In the genomic region with DNA sequence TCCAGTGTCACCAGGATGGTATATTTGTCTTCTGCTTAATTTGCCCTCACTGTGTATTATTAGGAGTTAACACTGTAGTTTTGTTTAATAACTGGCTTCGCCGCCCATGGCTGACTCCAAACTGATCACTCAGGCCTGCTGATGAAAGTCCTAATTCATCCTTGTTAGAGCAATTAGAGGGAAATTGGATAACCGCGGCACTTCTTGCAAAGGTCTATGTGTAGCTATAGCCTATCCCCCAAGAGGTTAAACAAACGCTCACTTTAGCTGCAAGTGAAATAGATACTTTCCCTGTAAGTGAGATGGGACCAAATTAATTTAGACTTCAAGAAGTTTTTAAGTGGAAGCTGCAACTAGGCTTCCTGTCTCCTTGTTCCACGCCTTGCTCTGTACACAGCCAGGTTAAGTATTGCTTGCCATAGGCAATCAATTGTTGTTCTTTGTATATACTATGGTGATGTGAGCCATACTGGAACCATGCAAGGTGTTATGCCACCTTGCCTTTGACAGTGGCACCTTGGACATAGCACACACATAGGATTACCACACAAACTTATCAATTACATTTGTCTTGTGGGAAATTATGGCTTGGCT, we compare ENCODE assay signal across 24 mouse cellular contexts.
"Had no signal": no experiment of that assay in that cellular context is flagged by ENCODE, and none has a peak within 500 bp of the region (broad histone marks: within the 10 kb centered on the region; RNA-seq: fewer than 3 reads in every experiment).

No protein-coding gene starts in this region.

- H3K4me3 ChIP-seq: heart, adult 2 months; heart, embryonic 13.5 days; heart, embryonic 15.5 days; hindbrain, embryonic 13.5 days; hindbrain, embryonic 15.5 days; limb, embryonic 13.5 days; limb, embryonic 15.5 days; liver, embryonic 12.5 days had no signal

- H3K4me1 ChIP-seq: hindbrain, embryonic 13.5 days; limb, embryonic 13.5 days; limb, embryonic 15.5 days; liver, embryonic 12.5 days had no signal

- H3K36me3 ChIP-seq: heart, embryonic 13.5 days; heart, embryonic 15.5 days; hindbrain, embryonic 13.5 days; hindbrain, embryonic 15.5 days; limb, embryonic 13.5 days; limb, embryonic 15.5 days; liver, embryonic 12.5 days had no signal

- H3K9me3 ChIP-seq: heart, embryonic 13.5 days; heart, embryonic 15.5 days; hindbrain, embryonic 13.5 days; hindbrain, embryonic 15.5 days; limb, embryonic 13.5 days; limb, embryonic 15.5 days; liver, embryonic 12.5 days had no signal

- H3K9ac ChIP-seq: heart, embryonic 13.5 days; heart, embryonic 15.5 days; hindbrain, embryonic 13.5 days; hindbrain, embryonic 15.5 days; limb, embryonic 13.5 days; limb, embryonic 15.5 days; liver, embryonic 12.5 days; liver, embryonic 14.5 days had no signal

- H3K27me3 ChIP-seq: hindbrain, embryonic 13.5 days; hindbrain, embryonic 15.5 days; limb, embryonic 13.5 days; limb, embryonic 15.5 days; liver, embryonic 12.5 days had no signal

- H3K4me2 ChIP-seq: heart, embryonic 11.5 days; heart, embryonic 13.5 days; heart, embryonic 15.5 days; hindbrain, embryonic 13.5 days; hindbrain, embryonic 15.5 days; limb, embryonic 13.5 days; limb, embryonic 15.5 days; liver, embryonic 12.5 days had no signal

- ATAC-seq: hindbrain, postnatal 0 days; intestine, embryonic 16.5 days; liver, embryonic 12.5 days had no signal

- H3K27ac ChIP-seq: heart, adult 2 months; heart, embryonic 13.5 days; heart, embryonic 15.5 days; hindbrain, embryonic 13.5 days; hindbrain, embryonic 15.5 days; hindbrain, postnatal 0 days; limb, embryonic 13.5 days; limb, embryonic 15.5 days; liver, embryonic 12.5 days; liver, embryonic 14.5 days had no signal

- DNase-seq: gastrocnemius, postnatal 14 days; gastrocnemius, postnatal 36 days; heart, adult 11 months; heart, adult 2 months; heart, postnatal 14 days; heart, postnatal 36 days; kidney, adult 2 months; kidney, adult 9 months; kidney, postnatal 36 days; layer of hippocampus, adult 9-11 months; layer of hippocampus, postnatal 36 days; left cerebral cortex, postnatal 4 days; lung, adult 18-20 months had no signal
